Mouse (Mus musculus): ENCODE results near the gene Rps6ka1. TPM values are rescaled to one million over a fixed set of nuclear protein-coding genes. Genes with fewer than 3 reads are reported as not detected.
"Not testable (repeated sequence)": the region's sequence is repeated elsewhere in the genome, so short reads cannot be mapped to it uniquely, and the experiment has no call there.

Gene Rps6ka1
- polyA plus RNA-seq, 1 experiment from 2014 or later = 23.7 TPM

DNA sequence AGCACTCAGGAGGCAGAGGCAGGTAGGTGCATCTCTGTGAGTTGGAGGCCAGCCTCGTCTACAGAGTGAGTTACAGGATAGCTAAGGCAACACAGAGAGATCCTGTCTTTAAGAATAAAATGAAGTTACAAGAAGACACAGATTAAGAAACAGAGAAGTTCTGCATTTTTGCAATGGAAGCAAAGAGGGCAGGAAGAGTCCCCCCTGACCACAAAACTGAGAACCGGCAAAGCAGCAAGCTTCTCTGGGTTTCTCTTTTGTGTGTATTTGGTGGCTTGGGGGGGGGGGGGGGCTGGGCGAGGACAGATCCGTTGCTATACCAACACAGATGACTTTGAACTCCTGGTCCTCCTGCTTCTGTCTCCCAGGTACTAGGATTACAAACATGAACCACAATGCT, 19.5 kb upstream of the Rps6ka1 start:
- H3K4me2 ChIP-seq = no peak overlapping the region
- H3K27me3 ChIP-seq (replicated peaks) = no peaks in the 10 kb centered on the region
- no peaks in the 10 kb centered on the region for H3K36me3 ChIP-seq
- H3K9me3 ChIP-seq (replicated peaks) = no peaks in the 10 kb centered on the region
- no peak overlapping the region for H3K4me3 ChIP-seq (replicated peaks)
- H3K9ac ChIP-seq (replicated peaks) = no peak overlapping the region
- 65% methylated on average over 4 of the region's 4 CpGs for WGBS
- ATAC-seq (ENCODE audit: low FRiP score) = no peak
- peaks cover 15% of the 10 kb centered on the region for H3K4me1 ChIP-seq
- no peak overlapping the region for H3K27ac ChIP-seq (replicated peaks)

- H3K4me2 ChIP-seq; H3K27ac ChIP-seq (replicated peaks); ATAC-seq (ENCODE audit: low FRiP score); H3K36me3 ChIP-seq; H3K4me3 ChIP-seq (replicated peaks); H3K27me3 ChIP-seq (replicated peaks); H3K4me1 ChIP-seq; H3K9me3 ChIP-seq (replicated peaks); H3K9ac ChIP-seq (replicated peaks): not testable (repeated sequence)
- 84% methylated on average over 5 of the region's 5 CpGs for WGBS
Measured at GRCm38 (mm10) chr4:133906336-133906735, 18.7 kb upstream of the Rps6ka1 start.

DNA sequence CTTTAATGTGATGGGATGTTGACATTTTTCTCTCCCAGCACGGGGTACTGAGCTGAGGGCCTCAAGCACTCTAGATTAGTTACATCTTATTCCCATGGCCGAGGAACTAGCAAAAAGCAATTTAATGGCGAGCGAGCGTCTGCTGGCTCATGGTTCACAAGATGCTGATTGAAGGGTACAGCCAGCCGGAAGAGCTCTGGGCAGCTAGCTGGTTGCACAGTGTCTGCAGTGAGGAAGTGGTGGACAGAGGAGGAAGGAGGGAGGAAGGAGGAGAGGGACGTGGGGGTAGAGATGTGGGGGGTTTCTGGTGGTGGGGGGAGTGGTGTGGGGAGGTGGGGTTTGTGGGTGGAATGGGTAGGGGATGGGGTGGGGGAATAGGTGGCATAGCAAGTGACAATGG, 17.6 kb upstream of the Rps6ka1 start:
- WGBS = 78% methylated on average over 7 of the region's 7 CpGs
- ATAC-seq (ENCODE audit: low FRiP score) = no peak
- no peak overlapping the region for H3K4me2 ChIP-seq
- H3K4me3 ChIP-seq (replicated peaks) = no peak overlapping the region
- no peak overlapping the region for H3K27ac ChIP-seq (replicated peaks)
- no peak overlapping the region for H3K9ac ChIP-seq (replicated peaks)
- no peaks in the 10 kb centered on the region for H3K27me3 ChIP-seq (replicated peaks)
- H3K4me1 ChIP-seq = peaks cover 4% of the 10 kb centered on the region
- H3K36me3 ChIP-seq = no peaks in the 10 kb centered on the region
- H3K9me3 ChIP-seq (replicated peaks) = no peaks in the 10 kb centered on the region

GRCm38 (mm10) chr4:133904326-133904725, 16.7 kb upstream of the Rps6ka1 start:
- Histone ChIP-seq H3K36me3 (no peaks in the 10 kb centered on the region), H3K9ac (replicated peaks) (no peak overlapping the region), H3K4me2 (no peak overlapping the region), H3K9me3 (replicated peaks) (no peaks in the 10 kb centered on the region), H3K27ac (replicated peaks) (no peak overlapping the region), H3K27me3 (replicated peaks) (no peaks in the 10 kb centered on the region), H3K4me1 (no peaks in the 10 kb centered on the region), H3K4me3 (replicated peaks) (no peak overlapping the region)
- 86% methylated on average over 8 of the region's 8 CpGs for WGBS
- ATAC-seq (ENCODE audit: low FRiP score) = no peak

DNA sequence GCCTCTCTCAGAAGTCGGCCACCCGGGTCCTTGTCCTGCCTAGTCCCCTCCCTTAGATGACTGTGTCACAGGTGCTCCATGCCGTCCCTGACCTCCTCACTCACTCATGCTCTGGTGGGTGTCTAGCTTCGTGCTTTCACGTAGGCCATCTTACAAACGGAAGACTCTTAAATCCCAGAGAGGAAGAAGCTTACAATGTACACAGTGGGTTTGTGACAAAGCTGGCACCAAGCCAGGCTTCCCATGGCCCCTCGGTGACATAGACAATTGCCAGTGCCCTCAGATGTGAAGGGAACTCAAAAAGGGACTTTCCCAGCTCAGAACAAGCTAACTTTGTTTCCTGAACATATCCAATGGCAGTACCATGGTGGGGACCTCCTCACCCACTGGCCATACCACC, 15.8 kb upstream of the Rps6ka1 start:
- Histone ChIP-seq H3K36me3 (no peaks in the 10 kb centered on the region), H3K9ac (replicated peaks) (no peak overlapping the region), H3K4me3 (replicated peaks) (no peak overlapping the region), H3K4me1 (no peaks in the 10 kb centered on the region; the same call in 1 of the 2 replicates), H3K27me3 (replicated peaks) (no peaks in the 10 kb centered on the region), H3K4me2 (no peak overlapping the region), H3K9me3 (replicated peaks) (no peaks in the 10 kb centered on the region), H3K27ac (replicated peaks) (no peak overlapping the region)
- no peak for ATAC-seq (ENCODE audit: low FRiP score)
- 63% methylated on average over 7 of the region's 7 CpGs for WGBS

- no peak overlapping the region for H3K27ac ChIP-seq (replicated peaks)
- H3K4me3 ChIP-seq (replicated peaks) = no peak overlapping the region
- no peaks in the 10 kb centered on the region; the same call in 1 of the 2 replicates for H3K4me1 ChIP-seq
- H3K4me2 ChIP-seq = no peak overlapping the region
- WGBS = 96% methylated on average over 2 of the region's 2 CpGs
- no peak overlapping the region for H3K9ac ChIP-seq (replicated peaks)
- no peak for ATAC-seq (ENCODE audit: low FRiP score)
- H3K9me3 ChIP-seq (replicated peaks) = no peaks in the 10 kb centered on the region
- no peaks in the 10 kb centered on the region for H3K36me3 ChIP-seq
- no peaks in the 10 kb centered on the region for H3K27me3 ChIP-seq (replicated peaks)
Measured at GRCm38 (mm10) chr4:133902510-133902909, 14.9 kb upstream of the Rps6ka1 start.

- H3K9ac ChIP-seq (replicated peaks) = no peak overlapping the region
- no peaks in the 10 kb centered on the region for H3K36me3 ChIP-seq
- H3K4me1 ChIP-seq = no peaks in the 10 kb centered on the region; the same call in 1 of the 2 replicates
- no peaks in the 10 kb centered on the region for H3K27me3 ChIP-seq (replicated peaks)
- H3K4me3 ChIP-seq (replicated peaks) = no peak overlapping the region
- H3K27ac ChIP-seq (replicated peaks) = no peak overlapping the region
- H3K9me3 ChIP-seq (replicated peaks) = no peaks in the 10 kb centered on the region
- H3K4me2 ChIP-seq = no peak overlapping the region
- no peak for ATAC-seq (ENCODE audit: low FRiP score)
- 83% methylated on average over 6 of the region's 6 CpGs for WGBS
Measured at GRCm38 (mm10) chr4:133900887-133901286, 13.3 kb upstream of the Rps6ka1 start.

- H3K27ac ChIP-seq (replicated peaks) = no peak overlapping the region
- H3K4me3 ChIP-seq (replicated peaks) = no peak overlapping the region
- H3K4me2 ChIP-seq = no peak overlapping the region
- H3K36me3 ChIP-seq = no peaks in the 10 kb centered on the region
- H3K27me3 ChIP-seq (replicated peaks) = no peaks in the 10 kb centered on the region
- WGBS = 88% methylated on average over 6 of the region's 6 CpGs
- no peaks in the 10 kb centered on the region; the same call in 1 of the 2 replicates for H3K4me1 ChIP-seq
- no peak for ATAC-seq (ENCODE audit: low FRiP score)
- H3K9me3 ChIP-seq (replicated peaks) = no peaks in the 10 kb centered on the region
- H3K9ac ChIP-seq (replicated peaks) = no peak overlapping the region
Measured at GRCm38 (mm10) chr4:133900352-133900751, 12.8 kb upstream of the Rps6ka1 start.

DNA sequence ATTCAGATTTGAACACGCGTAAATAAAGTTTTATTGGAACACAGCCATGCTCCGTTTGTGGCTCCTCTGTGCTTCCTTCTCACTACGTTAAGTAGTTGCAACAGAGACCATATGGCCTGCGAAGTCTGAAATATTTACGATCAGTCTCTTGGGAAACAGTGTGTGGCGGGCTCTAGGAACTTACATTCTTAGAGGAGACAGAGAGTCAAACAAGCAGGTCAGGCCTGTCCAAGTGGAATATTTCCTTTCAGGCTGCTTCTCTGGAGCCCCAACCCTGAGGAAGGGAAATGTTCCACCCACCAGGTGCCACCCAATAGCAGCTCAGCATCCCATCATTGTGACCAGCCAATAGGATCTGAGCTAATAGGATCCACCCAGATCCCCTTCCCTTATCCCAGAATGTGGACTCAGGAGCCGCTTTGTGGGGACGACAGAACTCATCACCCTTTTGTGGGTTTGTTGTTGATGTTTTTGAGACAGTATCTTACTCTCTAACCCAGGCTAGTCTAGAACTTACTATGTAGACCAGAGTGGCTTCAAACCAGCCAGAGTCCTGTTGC, 11.7 kb upstream of the Rps6ka1 start:
- 49% methylated on average over 9 of the region's 9 CpGs for WGBS
- ATAC-seq (ENCODE audit: low FRiP score) = no peak
- Histone ChIP-seq H3K9me3 (replicated peaks) (no peaks in the 10 kb centered on the region), H3K4me3 (replicated peaks) (no peak overlapping the region), H3K4me1 (no peaks in the 10 kb centered on the region; the same call in 1 of the 2 replicates), H3K4me2 (no peak overlapping the region), H3K27me3 (replicated peaks) (no peaks in the 10 kb centered on the region), H3K27ac (replicated peaks) (no peak overlapping the region), H3K36me3 (no peaks in the 10 kb centered on the region), H3K9ac (replicated peaks) (no peak overlapping the region)

DNA sequence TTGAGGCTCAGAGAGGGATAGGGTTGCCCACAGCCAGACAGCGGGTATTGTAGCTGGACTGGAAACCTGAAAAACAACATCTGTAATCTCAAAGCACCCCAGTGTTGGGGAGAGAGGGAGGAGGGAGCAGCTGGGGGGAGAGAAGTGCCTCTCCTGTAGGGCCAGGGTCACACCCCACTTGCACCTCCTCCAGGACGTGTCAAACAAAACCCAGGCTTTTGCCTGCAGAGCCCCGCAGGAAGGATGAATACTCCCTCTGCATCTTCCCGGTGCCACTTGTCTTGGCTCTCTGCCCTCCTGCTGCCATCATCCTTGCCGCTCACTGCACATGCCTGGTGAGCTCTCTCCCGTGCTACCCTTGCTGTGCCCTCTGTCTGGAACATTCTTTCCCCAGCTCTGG, 10.6 kb upstream of the Rps6ka1 start:
- H3K4me2 ChIP-seq = no peak overlapping the region
- no peak overlapping the region for H3K27ac ChIP-seq (replicated peaks)
- no peaks in the 10 kb centered on the region for H3K9me3 ChIP-seq (replicated peaks)
- no peaks in the 10 kb centered on the region for H3K36me3 ChIP-seq
- no peaks in the 10 kb centered on the region for H3K27me3 ChIP-seq (replicated peaks)
- no peak overlapping the region for H3K9ac ChIP-seq (replicated peaks)
- no peak for ATAC-seq (ENCODE audit: low FRiP score)
- H3K4me1 ChIP-seq = no peaks in the 10 kb centered on the region; the same call in 1 of the 2 replicates
- 31% methylated on average over 6 of the region's 6 CpGs for WGBS
- no peak overlapping the region for H3K4me3 ChIP-seq (replicated peaks)

GRCm38 (mm10) chr4:133897431-133897891, 9.9 kb upstream of the Rps6ka1 start:
- H3K36me3 ChIP-seq = no peaks in the 10 kb centered on the region
- ATAC-seq (ENCODE audit: low FRiP score) = no peak
- no peak overlapping the region for H3K9ac ChIP-seq (replicated peaks)
- H3K4me1 ChIP-seq = no peaks in the 10 kb centered on the region; the same call in 1 of the 2 replicates
- H3K9me3 ChIP-seq (replicated peaks) = no peaks in the 10 kb centered on the region
- no peak overlapping the region for H3K4me3 ChIP-seq (replicated peaks)
- no peak overlapping the region for H3K4me2 ChIP-seq
- WGBS = 69% methylated on average over 11 of the region's 11 CpGs
- H3K27me3 ChIP-seq (replicated peaks) = no peaks in the 10 kb centered on the region
- no peak overlapping the region for H3K27ac ChIP-seq (replicated peaks)

DNA sequence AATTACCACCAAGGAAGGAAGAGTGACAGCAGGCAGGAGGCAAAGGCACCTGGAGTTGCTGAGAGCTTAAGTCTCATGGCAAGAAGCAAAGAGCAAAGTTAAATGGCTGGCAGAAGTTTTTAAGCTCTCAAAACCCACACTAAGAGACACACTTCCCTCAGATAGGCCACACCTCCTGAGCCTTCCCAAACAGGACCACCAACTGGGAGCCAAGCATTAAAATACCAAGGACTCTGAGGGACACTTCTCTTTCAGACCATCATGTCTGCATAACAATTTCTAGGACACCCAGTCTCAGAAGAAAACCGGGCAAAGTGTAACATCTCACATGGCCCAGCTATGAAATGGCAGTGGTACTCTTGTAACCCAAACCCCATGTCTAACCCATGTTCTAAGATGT, 9.4 kb upstream of the Rps6ka1 start:
- Histone ChIP-seq H3K4me2 (no peak overlapping the region), H3K9me3 (replicated peaks) (no peaks in the 10 kb centered on the region), H3K27me3 (replicated peaks) (no peaks in the 10 kb centered on the region), H3K27ac (replicated peaks) (no peak overlapping the region), H3K4me1 (no peaks in the 10 kb centered on the region; the same call in 1 of the 2 replicates), H3K36me3 (no peaks in the 10 kb centered on the region), H3K4me3 (replicated peaks) (no peak overlapping the region), H3K9ac (replicated peaks) (no peak overlapping the region)
- 80% methylated on average over 1 of the region's 1 CpGs for WGBS
- ATAC-seq (ENCODE audit: low FRiP score) = no peak

Data from neural tube, embryonic 15.5 days (tissue).